In the genomic region with DNA sequence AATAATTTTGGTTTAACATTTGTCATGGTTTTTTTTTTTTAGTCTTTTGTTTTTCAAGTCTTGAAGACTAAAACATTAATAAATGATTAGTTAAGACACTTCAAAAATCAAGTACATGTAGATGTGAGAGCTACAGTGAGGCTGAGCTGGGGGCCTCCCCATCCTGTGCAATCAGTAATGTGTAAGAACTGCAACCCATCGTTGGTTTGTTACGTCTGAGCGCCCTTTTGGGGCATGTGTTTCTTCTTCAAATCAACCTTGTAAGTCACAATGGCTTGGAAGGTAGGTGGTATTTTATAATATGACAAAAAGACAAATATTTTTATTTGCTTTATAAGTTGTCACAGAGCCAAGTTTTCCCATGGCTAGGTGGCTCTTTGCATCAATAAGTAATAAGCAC, we compare ENCODE assay signal across 13 mouse cellular contexts.
"Had no signal": no experiment of that assay in that cellular context is flagged by ENCODE, and none has a peak within 500 bp of the region (broad histone marks: within the 10 kb centered on the region; RNA-seq: fewer than 3 reads in every experiment).

No protein-coding gene starts in this region.

- DNase-seq: lung, adult 18-20 months; lung, embryonic 14.5 days; lung, postnatal 10 days; lung, postnatal 4 days; right cerebral cortex, postnatal 25 days; right cerebral cortex, postnatal 4 days; thymus, adult 2 months; thymus, postnatal 25 days; thymus, postnatal 4 days had no signal

- H3K36me3 ChIP-seq: midbrain, embryonic 15.5 days; stomach, embryonic 15.5 days had no signal

- H3K27me3 ChIP-seq: midbrain, embryonic 13.5 days; midbrain, embryonic 15.5 days; neural tube, embryonic 12.5 days; stomach, embryonic 15.5 days had no signal
